Mouse (Mus musculus): ENCODE measurements around the gene Olfr1240. TPM values are rescaled to one million over a fixed set of nuclear protein-coding genes. Genes with fewer than 3 reads are reported as not detected.

Gene Olfr1240
- polyA plus RNA-seq (2017; shearing (Covaris generic)): not detected

GRCm38 (mm10) chr2:89442900-89443299 is at the start of gene Olfr1240:
Olfr1240 (minus strand) TSS chr2:89443000.

GRCm38 (mm10) chr2:89487026-89487425 is 44.2 kb upstream of the Olfr1240 start, which contains the start of gene Olfr1241:
Olfr1241 (minus strand) TSS chr2:89487126.

DNA sequence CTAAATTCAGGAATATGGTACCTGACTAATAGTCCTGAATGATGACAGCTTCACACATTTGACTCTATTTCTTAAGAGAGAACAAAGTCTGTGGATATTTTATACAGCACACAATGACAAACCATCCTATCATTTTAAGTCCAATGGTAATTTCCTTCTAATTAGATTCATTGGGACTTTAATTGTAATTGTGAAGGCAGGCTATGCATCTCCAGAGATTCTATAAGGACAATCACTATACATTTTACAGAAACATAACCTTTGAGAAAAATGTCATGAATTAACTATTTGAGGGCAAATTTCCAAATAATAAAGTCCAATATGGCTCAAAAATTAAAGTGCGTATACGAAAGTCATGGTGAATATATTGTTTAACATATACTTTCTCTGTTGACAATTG is 22.5 kb downstream of the Olfr1240 start, which contains the start of gene Olfr1239:
Gene Olfr1239 (minus strand): TSS at position 101 of the 400 bp plus-strand sequence.

DNA sequence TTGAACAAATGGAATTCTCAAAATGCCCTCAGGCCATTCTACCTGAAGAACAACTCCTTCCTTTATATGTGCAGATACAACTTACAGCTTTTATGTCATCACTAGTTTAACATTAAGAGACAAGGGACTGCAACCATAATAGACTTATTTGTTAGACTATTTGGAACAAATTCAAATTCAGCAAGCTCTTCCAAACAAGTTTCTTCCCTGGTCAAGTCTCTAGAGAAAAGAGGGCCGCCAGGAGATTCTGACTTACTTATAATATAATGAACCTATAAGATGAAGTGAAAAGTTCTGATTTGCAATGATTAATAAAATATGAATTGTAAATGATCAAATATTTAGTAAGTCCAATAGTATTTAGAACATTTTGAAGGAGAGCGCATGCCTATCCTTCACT is 33.2 kb downstream of the Olfr1240 start, which contains the start of gene Olfr1238:
Gene Olfr1238 (minus strand): TSS at position 101 of the 400 bp plus-strand sequence.

Other genes with a start within 250 kb of the Olfr1240 start
- gene Olfr1226, start 243.0 kb downstream of the Olfr1240 start, polyA plus RNA-seq (2017; shearing (Covaris generic)): not detected
- not detected for gene Olfr1228, start 188.9 kb downstream of the Olfr1240 start, polyA plus RNA-seq (2017; shearing (Covaris generic))
- not detected for gene Olfr1229, start 155.0 kb downstream of the Olfr1240 start, polyA plus RNA-seq (2017; shearing (Covaris generic))
- not detected for gene Olfr1230, start 145.7 kb downstream of the Olfr1240 start, polyA plus RNA-seq (2017; shearing (Covaris generic))
- gene Olfr1231, start 135.9 kb downstream of the Olfr1240 start, polyA plus RNA-seq (2017; shearing (Covaris generic)): not detected
- not detected for gene Olfr1232, start 113.3 kb downstream of the Olfr1240 start, polyA plus RNA-seq (2017; shearing (Covaris generic))
- 0.04 TPM for gene Olfr1233, start 100.6 kb downstream of the Olfr1240 start, polyA plus RNA-seq (2017; shearing (Covaris generic))
- gene Olfr1234, start 78.1 kb downstream of the Olfr1240 start, polyA plus RNA-seq (2017; shearing (Covaris generic)): not detected
- not detected for gene Olfr1238, start 33.3 kb downstream of the Olfr1240 start, polyA plus RNA-seq (2017; shearing (Covaris generic))
- gene Olfr1239, start 22.6 kb downstream of the Olfr1240 start, polyA plus RNA-seq (2017; shearing (Covaris generic)): not detected
- gene Olfr1241, start 44.1 kb upstream of the Olfr1240 start, polyA plus RNA-seq (2017; shearing (Covaris generic)): not detected
- gene Olfr1242, start 55.3 kb upstream of the Olfr1240 start, polyA plus RNA-seq (2017; shearing (Covaris generic)): not detected
- not detected for gene Olfr1243, start 88.5 kb upstream of the Olfr1240 start, polyA plus RNA-seq (2017; shearing (Covaris generic))
- gene Olfr1245, start 135.4 kb upstream of the Olfr1240 start, polyA plus RNA-seq (2017; shearing (Covaris generic)): not detected
- gene Olfr1246, start 150.2 kb upstream of the Olfr1240 start, polyA plus RNA-seq (2017; shearing (Covaris generic)): not detected
- gene Olfr1247, start 171.1 kb upstream of the Olfr1240 start, polyA plus RNA-seq (2017; shearing (Covaris generic)): 0.02 TPM
- not detected for gene Olfr1248, start 175.2 kb upstream of the Olfr1240 start, polyA plus RNA-seq (2017; shearing (Covaris generic))
- gene Olfr1249, start 192.0 kb upstream of the Olfr1240 start, polyA plus RNA-seq (2017; shearing (Covaris generic)): not detected
- not detected for gene Olfr1250, start 218.5 kb upstream of the Olfr1240 start, polyA plus RNA-seq (2017; shearing (Covaris generic))
- gene Olfr1251, start 228.9 kb upstream of the Olfr1240 start, polyA plus RNA-seq (2017; shearing (Covaris generic)): not detected

All from CD4-positive, CD25-positive, alpha-beta regulatory T cell (primary cell).